Mouse (Mus musculus) C2C12 (cell line): ENCODE data around the gene AU022751.

Source experiments
- CEBPB ChIP-seq: IDR thresholded peaks from one replicate; pipeline ENCODE4 v1.6.1; 2011; ENCODE audit warnings: low read depth, mild to moderate bottlenecking, control low read depth, moderate library complexity
- CTCF ChIP-seq: IDR thresholded peaks from one replicate; pipeline ENCODE4 v1.5.1; 2011; ENCODE audit not compliant: control insufficient read depth, insufficient read depth, insufficient read length
- MYOG ChIP-seq: IDR thresholded peaks from one replicate; pipeline ENCODE4 v1.6.1; 2011; ENCODE audit not compliant: control insufficient read depth, insufficient read length; ENCODE audit errors: extremely low read depth
- USF1 ChIP-seq: IDR thresholded peaks from one replicate; pipeline ENCODE4 v1.6.1; 2011; ENCODE audit warnings: low read depth, mild to moderate bottlenecking, control low read depth, moderate library complexity

DNA sequence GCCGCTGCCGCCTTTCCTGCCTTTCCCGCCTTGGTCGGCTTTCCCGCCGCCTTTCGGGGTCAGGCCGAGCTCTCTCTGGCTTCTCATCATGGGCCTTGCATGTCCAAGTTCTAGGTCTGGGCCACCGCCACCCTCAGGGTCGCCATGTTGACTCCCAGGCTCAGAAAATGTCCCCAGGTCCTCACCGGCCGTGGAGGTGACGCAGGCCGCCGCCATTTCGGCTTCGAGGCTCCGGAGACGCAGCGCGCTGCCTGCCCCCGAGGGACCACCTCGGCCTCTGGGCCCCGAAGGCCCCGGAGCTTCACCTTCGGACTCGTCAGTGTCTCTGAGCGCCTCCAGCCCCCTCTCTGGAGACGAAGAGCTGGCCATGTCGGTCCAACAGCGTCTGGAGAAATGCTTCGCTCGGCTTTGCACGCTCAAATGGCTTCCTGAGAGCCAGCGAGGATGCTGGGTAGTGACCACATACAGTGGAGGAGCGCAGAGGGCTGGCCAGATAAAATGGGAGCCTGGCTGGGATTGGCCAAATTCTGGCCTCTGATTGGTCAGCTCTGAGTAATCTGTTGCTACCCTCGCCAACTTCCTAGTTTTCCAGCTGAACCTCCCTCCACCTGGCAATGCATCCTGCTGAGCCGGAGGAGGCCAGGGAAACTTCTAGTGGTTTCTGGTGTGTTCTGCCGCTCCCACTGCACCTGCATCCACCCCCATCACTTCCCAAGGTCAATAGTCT, at the start of gene AU022751:
- TF ChIP-seq MYOG (no peak), CTCF (no peak), CEBPB (no peak), USF1 (no peak)
